Mouse (Mus musculus): Measurements from ENCODE around the gene Ptges3.
A peak's percentile ranks its signal among the peaks of the same experiment; 100 is the strongest.

Gene Ptges3

GRCm38 (mm10) chr10:128092506-128093495 lies 34.0 kb downstream of the Ptges3 start:
- DNase-seq (ENCODE audit: low read depth, low spot score) = peak; percentile 67

GRCm38 (mm10) chr10:128093496-128094294 lies 34.9 kb downstream of the Ptges3 start:
- no peak for DNase-seq (ENCODE audit: low read depth, low spot score)

GRCm38 (mm10) chr10:128094340-128094968 lies 35.7 kb downstream of the Ptges3 start:
- DNase-seq (ENCODE audit: low read depth, low spot score) = peak; percentile 77

GRCm38 (mm10) chr10:128095003-128095636 lies 36.4 kb downstream of the Ptges3 start:
- no peak for DNase-seq (ENCODE audit: low read depth, low spot score)

GRCm38 (mm10) chr10:128096313-128096692 lies 37.5 kb downstream of the Ptges3 start:
- DNase-seq (ENCODE audit: low read depth, low spot score) = no peak

GRCm38 (mm10) chr10:128096693-128097586 lies 38.2 kb downstream of the Ptges3 start:
- peak; percentile 89 for DNase-seq (ENCODE audit: low read depth, low spot score)

DNA sequence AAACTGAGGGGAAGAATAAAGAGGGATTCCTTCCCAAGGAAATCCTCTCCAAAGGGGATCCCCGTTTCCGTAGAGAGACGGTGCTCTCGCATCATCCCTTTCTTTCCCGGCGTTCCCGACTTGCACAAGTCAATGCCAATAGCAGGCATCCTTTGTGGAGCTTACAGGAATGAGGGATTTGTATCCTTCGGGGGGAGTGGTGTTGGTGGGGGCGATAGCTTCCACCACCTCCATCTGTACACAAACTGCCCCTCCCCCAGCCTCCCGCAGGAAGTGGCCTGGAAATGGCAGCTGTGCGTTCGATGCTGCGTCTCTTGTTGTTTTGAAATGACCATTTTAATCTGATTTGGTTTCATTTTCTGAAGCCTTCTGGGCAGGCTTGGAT lies 38.8 kb downstream of the Ptges3 start:
- DNase-seq (ENCODE audit: low read depth, low spot score) = peak; percentile 28

DNA sequence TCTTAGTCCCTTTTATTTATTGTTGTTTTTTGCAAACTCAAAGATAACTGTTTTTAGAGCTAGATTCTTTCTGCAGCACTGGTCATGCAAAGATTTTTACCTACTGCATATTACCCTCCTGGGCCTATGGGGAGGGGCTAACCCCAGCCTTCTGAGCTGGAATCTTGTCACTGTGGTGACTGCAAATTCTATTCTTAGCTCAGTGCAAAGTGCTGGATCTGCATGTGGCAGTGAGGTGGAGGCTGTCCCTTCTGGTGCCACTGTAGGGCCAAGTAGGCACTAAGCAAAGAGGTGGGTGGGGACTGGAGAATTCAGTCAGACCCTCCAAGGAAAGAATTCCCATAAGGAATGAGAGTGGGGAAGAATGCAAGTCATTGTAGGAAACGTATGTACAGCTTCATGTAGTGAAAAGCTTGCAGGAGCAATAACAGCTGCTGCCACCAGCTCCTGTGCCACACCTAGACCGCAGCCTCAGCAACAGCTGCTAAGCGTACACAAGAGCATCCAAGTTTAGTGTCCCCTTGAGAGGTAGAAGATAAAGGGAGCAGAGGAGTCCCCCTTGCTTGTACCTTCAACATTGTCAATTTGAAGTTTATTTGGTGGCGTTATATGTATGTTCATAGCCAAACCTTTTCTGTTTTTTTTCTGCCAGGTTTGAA lies 51.5 kb downstream of the Ptges3 start:
- DNase-seq (ENCODE audit: low read depth, low spot score) = no peak

- DNase-seq (ENCODE audit: low read depth, low spot score) = no peak
These were observed 52.5 kb downstream of the Ptges3 start for GRCm38 (mm10) chr10:128111227-128111626.

DNA sequence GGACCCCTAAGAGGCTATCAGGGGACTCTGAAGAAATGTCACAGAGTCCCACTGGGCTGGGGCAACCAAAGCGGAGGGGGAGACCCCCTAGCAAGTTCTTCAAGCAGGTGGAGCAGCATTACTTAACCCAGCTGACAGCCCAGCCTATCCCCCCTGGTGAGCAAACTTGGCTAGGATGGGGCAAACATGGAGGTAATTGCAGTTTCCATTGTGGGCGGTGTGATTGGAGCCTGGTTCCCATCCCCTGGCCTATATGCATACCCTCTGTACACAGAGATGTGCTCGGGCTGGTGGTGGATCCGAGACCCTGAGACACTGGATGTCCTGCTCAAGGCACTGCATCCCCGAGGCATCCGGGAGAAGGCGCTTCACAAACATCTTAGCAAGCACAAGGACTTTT lies 65.1 kb downstream of the Ptges3 start:
- DNase-seq (ENCODE audit: low read depth, low spot score) = no peak

GRCm38 (mm10) chr10:128124831-128125230 lies 66.1 kb downstream of the Ptges3 start:
- DNase-seq (ENCODE audit: low read depth, low spot score) = no peak

DNA sequence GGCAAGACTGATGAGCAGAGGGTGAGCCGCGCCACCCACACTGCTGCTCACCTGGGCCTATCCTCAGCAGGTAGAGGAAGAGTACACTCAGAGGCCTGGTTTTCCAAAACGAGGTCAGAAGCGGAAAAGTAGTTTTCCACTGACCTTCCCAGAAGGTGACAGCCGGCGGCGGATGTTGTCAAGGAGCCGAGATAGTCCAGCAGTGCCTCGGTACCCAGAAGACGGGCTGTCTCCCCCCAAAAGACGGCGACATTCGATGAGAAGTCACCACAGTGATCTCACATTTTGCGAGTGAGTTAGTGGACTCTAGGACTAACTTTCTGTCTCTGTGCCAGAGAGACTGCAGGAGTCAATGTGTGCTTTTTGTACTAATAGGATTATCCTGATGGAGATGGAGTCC lies 67.2 kb downstream of the Ptges3 start:
- DNase-seq (ENCODE audit: low read depth, low spot score) = no peak
